Mouse (Mus musculus): ENCODE data around the gene Kif3c. TPM values are rescaled to one million over a fixed set of nuclear protein-coding genes. Genes with fewer than 3 reads are reported as not detected.

The Kif3c gene
- 2.5 TPM in 2 replicates for polyA plus RNA-seq (2015; fragmentation: Nextera tagmentation; extraction: Ambion mirVana)

- DNase-seq (ENCODE audit: low spot score) (peak; percentile 69), ATAC-seq (ENCODE audit: low FRiP score, low TSS enrichment) (peak; percentile 78)
- TF ChIP-seq CTCF (IDR thresholded peaks at IDR 0.05; ENCODE audit: low read depth) = no peak
- TF ChIP-seq EP300 (optimal IDR thresholded peaks at IDR 0.05) = no peak
- Histone ChIP-seq H3K9ac (ENCODE audit: low read length) (peak within 1 kb of the TSS; percentile 76), H3K4me1 (replicated peaks; ENCODE audit: control insufficient read depth, insufficient read depth) (0 out of 2 replicates have a peak, but pooled peaks cover 2% of the 10 kb centered on the region), H3K36me3 (ENCODE audit: control insufficient read depth, insufficient read depth, low read length) (no peaks in the 10 kb centered on the region), H3K27me3 (ENCODE audit: control insufficient read depth, insufficient read depth, low read length) (no peaks in the 10 kb centered on the region), H3K4me3 (ENCODE audit: low read depth, low read length) (peak within 1 kb of the TSS; percentile 80), H3K4me2 (replicated peaks; ENCODE audit: low read depth) (peak within 1 kb of the TSS; percentile 94), H3K27ac (replicated peaks) (peak within 1 kb of the TSS; percentile 63), H3K9me3 (ENCODE audit: control insufficient read depth, low read length) (no peaks in the 10 kb centered on the region)
- 10% methylated on average over 36 of the region's 48 CpGs for WGBS
Observed at GRCm38 (mm10) chr12:3364508-3365448, at the start of gene Kif3c. Gene Kif3c (plus strand): TSS chr12:3365132.

GRCm38 (mm10) chr12:3316083-3316482 is 48.8 kb upstream of the Kif3c start:
- Histone ChIP-seq H3K4me3 (ENCODE audit: low read depth, low read length) (no peak overlapping the region), H3K36me3 (ENCODE audit: control insufficient read depth, insufficient read depth, low read length) (no peaks in the 10 kb centered on the region), H3K4me2 (replicated peaks; ENCODE audit: low read depth) (no peak overlapping the region), H3K4me1 (replicated peaks; ENCODE audit: control insufficient read depth, insufficient read depth) (0 out of 2 replicates have a peak, but pooled peaks cover 2% of the 10 kb centered on the region), H3K27ac (replicated peaks) (peak overlapping the region; percentile 63; the same call in 1 of the 2 replicates), H3K9ac (ENCODE audit: low read length) (no peak overlapping the region), H3K27me3 (ENCODE audit: control insufficient read depth, insufficient read depth, low read length) (no peaks in the 10 kb centered on the region), H3K9me3 (ENCODE audit: control insufficient read depth, low read length) (no peaks in the 10 kb centered on the region)
- ATAC-seq (ENCODE audit: low FRiP score, low TSS enrichment) = no peak; the same call in 1 of the 2 replicates
- no peak for TF ChIP-seq EP300 (optimal IDR thresholded peaks at IDR 0.05)
- TF ChIP-seq CTCF (IDR thresholded peaks at IDR 0.05; ENCODE audit: low read depth) = no peak
- no peak for DNase-seq (ENCODE audit: low spot score)
- WGBS = 2% methylated on average over 2 of the region's 2 CpGs

- ATAC-seq (ENCODE audit: low FRiP score, low TSS enrichment) (no peak), DNase-seq (ENCODE audit: low spot score) (no peak)
- H3K4me3 ChIP-seq (ENCODE audit: low read depth, low read length) = no peak overlapping the region
- H3K27me3 ChIP-seq (ENCODE audit: control insufficient read depth, insufficient read depth, low read length) = no peaks in the 10 kb centered on the region
- TF ChIP-seq EP300 (optimal IDR thresholded peaks at IDR 0.05) (no peak), CTCF (IDR thresholded peaks at IDR 0.05; ENCODE audit: low read depth) (no peak)
- no peak overlapping the region for H3K4me2 ChIP-seq (replicated peaks; ENCODE audit: low read depth)
- peak overlapping the region; percentile 30; the same call in 1 of the 2 replicates for H3K27ac ChIP-seq (replicated peaks)
- 0 out of 2 replicates have a peak, but pooled peaks cover 2% of the 10 kb centered on the region for H3K4me1 ChIP-seq (replicated peaks; ENCODE audit: control insufficient read depth, insufficient read depth)
- no peak overlapping the region for H3K9ac ChIP-seq (ENCODE audit: low read length)
- WGBS = 27% methylated on average over 3 of the region's 3 CpGs
- H3K36me3 ChIP-seq (ENCODE audit: control insufficient read depth, insufficient read depth, low read length) = no peaks in the 10 kb centered on the region
- H3K9me3 ChIP-seq (ENCODE audit: control insufficient read depth, low read length) = no peaks in the 10 kb centered on the region
Observed at GRCm38 (mm10) chr12:3316937-3317336, 48.0 kb upstream of the Kif3c start.

- ATAC-seq (ENCODE audit: low FRiP score, low TSS enrichment) (peak; percentile 59; the same call in 1 of the 2 replicates), DNase-seq (ENCODE audit: low spot score) (no peak)
- Histone ChIP-seq H3K27ac (replicated peaks) (0 out of 2 replicates have a peak overlapping the region, but pooled peaks have one; percentile 45), H3K9me3 (ENCODE audit: control insufficient read depth, low read length) (no peaks in the 10 kb centered on the region), H3K27me3 (ENCODE audit: control insufficient read depth, insufficient read depth, low read length) (no peaks in the 10 kb centered on the region), H3K36me3 (ENCODE audit: control insufficient read depth, insufficient read depth, low read length) (no peaks in the 10 kb centered on the region), H3K4me1 (replicated peaks; ENCODE audit: control insufficient read depth, insufficient read depth) (0 out of 2 replicates have a peak, but pooled peaks cover 2% of the 10 kb centered on the region), H3K4me3 (ENCODE audit: low read depth, low read length) (no peak overlapping the region), H3K4me2 (replicated peaks; ENCODE audit: low read depth) (no peak overlapping the region), H3K9ac (ENCODE audit: low read length) (no peak overlapping the region)
- 41% methylated on average over 4 of the region's 4 CpGs for WGBS
- no peak for TF ChIP-seq CTCF (IDR thresholded peaks at IDR 0.05; ENCODE audit: low read depth)
- TF ChIP-seq EP300 (optimal IDR thresholded peaks at IDR 0.05) = no peak
Observed at GRCm38 (mm10) chr12:3319377-3319776, 45.6 kb upstream of the Kif3c start.

- no peak overlapping the region for H3K9ac ChIP-seq (ENCODE audit: low read length)
- H3K36me3 ChIP-seq (ENCODE audit: control insufficient read depth, insufficient read depth, low read length) = no peaks in the 10 kb centered on the region
- no peak for TF ChIP-seq EP300 (optimal IDR thresholded peaks at IDR 0.05)
- no peak for TF ChIP-seq CTCF (IDR thresholded peaks at IDR 0.05; ENCODE audit: low read depth)
- no peak overlapping the region for H3K4me3 ChIP-seq (ENCODE audit: low read depth, low read length)
- no peaks in the 10 kb centered on the region for H3K4me1 ChIP-seq (replicated peaks; ENCODE audit: control insufficient read depth, insufficient read depth)
- no peak overlapping the region for H3K4me2 ChIP-seq (replicated peaks; ENCODE audit: low read depth)
- DNase-seq (ENCODE audit: low spot score) (no peak), ATAC-seq (ENCODE audit: low FRiP score, low TSS enrichment) (no peak; the same call in 1 of the 2 replicates)
- peak overlapping the region; percentile 56 for H3K27ac ChIP-seq (replicated peaks)
- H3K27me3 ChIP-seq (ENCODE audit: control insufficient read depth, insufficient read depth, low read length) = no peaks in the 10 kb centered on the region
- WGBS = 64% methylated on average over 6 of the region's 6 CpGs
- H3K9me3 ChIP-seq (ENCODE audit: control insufficient read depth, low read length) = no peaks in the 10 kb centered on the region
Observed at GRCm38 (mm10) chr12:3323241-3323640, 41.7 kb upstream of the Kif3c start.
